Mouse (Mus musculus) gastrocnemius, postnatal 25 days (tissue): ENCODE measurements around the gene Nudt1. TPM values are rescaled to one million over a fixed set of nuclear protein-coding genes. Genes with fewer than 3 reads are reported as not detected.

ENCODE experiments used
- DNase-seq: peaks from one replicate; pipeline ENCODE4 v3.0.0; 2022
- long read RNA-seq, 2 experiments: library from polyadenylated mRNA; stranded (forward); transcript quantifications; one replicate each; pipeline ENCODE4 v2.0.0; 2021
- total RNA-seq, 2 experiments: library from RNA; stranded (reverse); gene quantifications; 1 replicate in 1 of 2; 2 replicates in 1 of 2; pipeline ENCODE4 v1.2.3; 2021

Gene Nudt1
- 1 to 10 TPM; 5.3 to 6.5 TPM for total RNA-seq
- long read RNA-seq, experiment 1, transcript Nudt1-202 (4 exons, 952 nt): major isoform, 5 of 15 reads
- long read RNA-seq, experiment 1, transcript Nudt1-201 (5 exons, 954 nt): major isoform, 5 of 15 reads
- long read RNA-seq, experiment 1, partial matches to known transcripts: 1 of 15 reads
- long read RNA-seq, experiment 1, other reads (novel, unspliced or antisense): 3 of 15 reads
- long read RNA-seq, experiment 2, partial matches to known transcripts: 2 of 8 reads
- long read RNA-seq, experiment 2, other reads (novel, unspliced or antisense): 1 of 8 reads

DNA sequence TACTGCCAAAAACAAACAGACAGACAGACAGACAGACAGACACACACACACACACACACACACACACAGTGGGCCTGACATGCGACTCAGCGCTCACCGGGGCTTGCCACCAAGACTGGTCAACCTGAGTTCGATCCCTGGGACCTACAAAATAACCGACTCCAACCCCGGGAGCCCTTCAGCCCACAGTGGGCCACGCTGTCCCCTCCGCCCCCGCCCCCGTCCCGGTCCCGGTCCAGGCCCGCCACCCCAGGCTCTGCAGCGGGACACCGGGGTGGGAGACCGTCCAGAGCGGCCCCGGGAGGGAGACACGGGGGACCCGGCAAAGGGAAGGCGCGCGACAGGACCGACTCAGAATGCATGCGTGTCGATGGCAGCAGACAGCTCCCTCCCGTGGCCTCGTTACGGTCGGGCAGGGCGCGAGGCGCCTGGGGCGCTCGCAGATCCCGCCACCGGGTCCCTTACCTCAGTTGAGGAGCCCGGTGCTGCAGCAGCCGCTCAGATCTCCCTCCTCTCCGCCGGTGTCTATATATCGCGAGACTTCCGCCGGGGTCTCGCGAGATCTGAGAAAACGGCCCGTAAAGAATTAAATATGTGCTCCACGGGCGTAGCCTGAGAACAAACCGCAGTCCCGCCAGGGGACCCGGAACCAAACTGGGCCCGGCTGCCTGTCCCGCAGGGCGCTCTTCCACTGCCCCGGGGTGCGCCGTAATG lies at the start of gene Nudt1, which contains the start of gene Mad1l1:
Nudt1 (plus strand) TSS at position 615 of the 714 bp plus-strand sequence.
Mad1l1 (minus strand) TSS at position 511 of the 714 bp plus-strand sequence.
- DNase-seq: peak; percentile 93

DNA sequence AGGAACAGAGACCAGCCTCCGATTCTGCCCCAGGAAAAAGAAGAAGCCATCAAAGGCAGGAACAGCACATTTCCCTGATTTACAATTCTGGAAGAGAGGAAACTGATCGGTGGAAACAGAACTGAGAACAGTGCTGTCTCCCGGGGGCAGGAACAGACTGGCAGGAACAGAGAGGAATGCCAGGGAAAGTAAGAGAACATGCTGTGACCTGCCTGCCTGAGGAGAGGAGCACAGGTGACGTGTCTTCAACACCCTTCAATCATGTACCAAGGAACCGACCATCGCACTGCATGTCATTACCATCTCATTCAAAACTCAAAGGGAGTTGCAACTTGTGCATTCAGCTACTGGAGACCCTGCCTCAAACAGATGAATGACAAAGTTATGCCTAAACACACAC lies 44.7 kb upstream of the Nudt1 start:
- no peak for DNase-seq

GRCm38 (mm10) chr5:140280205-140280604 lies 41.3 kb upstream of the Nudt1 start:
- DNase-seq: no peak

DNA sequence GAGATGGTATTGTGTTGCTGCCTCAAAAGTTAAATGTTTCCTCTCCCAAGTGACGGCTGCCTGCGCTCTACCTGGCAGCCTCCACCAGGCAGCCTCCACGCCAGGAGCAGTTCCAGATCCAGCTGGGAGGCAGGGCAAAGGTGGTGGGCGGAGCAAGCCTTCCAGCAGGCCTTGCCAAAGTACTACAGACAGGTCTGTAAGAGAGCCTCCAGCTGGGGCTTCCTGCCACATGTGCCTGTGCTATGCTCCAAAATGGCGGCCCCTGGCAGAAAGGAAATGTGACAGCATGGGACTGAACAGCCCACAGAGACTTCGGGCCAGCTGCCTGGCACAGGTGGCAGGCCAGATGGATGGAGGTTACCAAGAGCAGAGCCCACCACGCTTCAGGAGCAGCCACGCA lies 39.1 kb upstream of the Nudt1 start:
- peak; percentile 23 for DNase-seq

GRCm38 (mm10) chr5:140282900-140283299 lies 38.6 kb upstream of the Nudt1 start:
- no peak for DNase-seq

- DNase-seq: no peak
Measured at GRCm38 (mm10) chr5:140284011-140284410, 37.4 kb upstream of the Nudt1 start.

DNA sequence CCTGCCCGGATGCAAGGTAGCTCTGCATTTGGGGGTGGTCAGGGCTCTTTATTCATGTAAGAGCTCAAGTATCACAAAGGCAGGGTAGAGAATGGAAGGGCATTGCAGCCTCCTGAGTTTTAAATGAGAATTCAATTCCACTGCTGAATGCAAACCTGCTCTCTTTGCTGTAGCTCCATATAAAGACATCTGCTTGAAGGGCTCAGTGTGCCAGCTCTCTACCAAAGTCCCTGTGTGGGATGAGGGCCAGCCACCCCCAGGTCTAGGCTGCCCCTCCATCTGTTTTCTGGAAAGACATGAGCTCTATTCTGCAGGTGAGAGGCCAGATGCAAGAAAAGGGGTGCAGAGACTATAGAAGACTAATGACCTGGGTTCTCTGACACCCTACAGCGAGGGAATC lies 36.7 kb upstream of the Nudt1 start:
- no peak for DNase-seq

GRCm38 (mm10) chr5:140288287-140288686 lies 33.2 kb upstream of the Nudt1 start:
- DNase-seq: no peak

DNA sequence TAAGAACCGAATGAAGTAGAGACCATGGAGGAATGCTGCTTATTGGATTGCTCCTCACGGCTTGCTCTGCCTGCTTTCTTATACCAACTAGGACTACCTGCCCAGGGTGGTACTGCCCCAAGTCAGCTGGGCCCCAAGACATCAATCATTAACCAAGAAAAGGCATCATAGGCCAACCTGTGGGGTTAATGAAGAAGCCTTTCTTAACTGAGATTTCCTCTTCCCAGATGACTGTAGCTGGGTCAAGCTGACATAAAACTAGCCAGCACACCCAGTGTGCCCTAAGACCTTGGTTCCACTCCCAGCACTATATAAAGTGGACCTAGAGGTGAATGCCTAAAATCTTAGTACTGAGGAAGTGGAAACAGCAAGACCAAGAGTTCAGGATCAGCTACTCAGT lies 32.3 kb upstream of the Nudt1 start:
- DNase-seq: no peak

DNA sequence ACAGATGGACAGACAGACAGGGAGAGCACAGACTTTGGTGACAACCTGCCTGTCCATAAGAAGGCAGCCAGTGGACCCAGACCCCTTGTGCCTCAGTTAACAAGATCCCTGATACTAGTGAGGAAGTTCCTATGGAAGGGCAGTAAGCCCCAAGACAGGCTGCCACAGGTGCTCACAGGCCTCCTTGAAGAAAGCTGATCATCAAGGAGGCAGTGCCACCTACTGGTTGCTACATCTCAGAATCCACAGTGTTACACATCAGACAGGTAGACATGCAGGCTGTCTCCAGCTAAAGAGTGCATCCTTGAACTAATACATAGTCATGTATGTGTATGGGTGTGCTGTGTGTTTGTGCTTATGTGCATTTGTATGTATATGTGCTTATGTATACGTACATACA lies 29.3 kb upstream of the Nudt1 start:
- DNase-seq: peak; percentile 37

GRCm38 (mm10) chr5:140298291-140298690 lies 23.2 kb upstream of the Nudt1 start:
- DNase-seq: no peak

DNA sequence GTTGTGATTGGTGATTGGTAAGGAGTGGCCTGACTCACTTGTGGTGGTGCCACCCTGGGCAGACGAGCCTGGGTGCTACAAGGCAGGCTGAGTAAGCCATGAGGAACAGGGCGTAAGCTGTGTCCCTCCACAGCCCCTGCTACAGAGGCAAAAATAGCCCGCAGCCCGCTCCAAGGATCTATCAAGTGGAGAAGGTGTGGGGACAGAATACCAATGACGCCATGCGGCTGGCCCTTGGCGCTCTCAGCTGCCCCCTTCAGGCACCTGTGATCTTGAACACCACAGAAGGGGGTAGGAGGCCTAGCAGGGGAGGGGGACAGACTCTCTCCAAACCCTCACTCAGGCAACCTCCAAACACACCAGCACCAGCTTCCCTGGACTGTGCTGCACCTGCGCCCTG lies 15.4 kb upstream of the Nudt1 start:
- DNase-seq: peak; percentile 12

GRCm38 (mm10) chr5:140307602-140308001 lies 13.9 kb upstream of the Nudt1 start:
- no peak for DNase-seq

DNA sequence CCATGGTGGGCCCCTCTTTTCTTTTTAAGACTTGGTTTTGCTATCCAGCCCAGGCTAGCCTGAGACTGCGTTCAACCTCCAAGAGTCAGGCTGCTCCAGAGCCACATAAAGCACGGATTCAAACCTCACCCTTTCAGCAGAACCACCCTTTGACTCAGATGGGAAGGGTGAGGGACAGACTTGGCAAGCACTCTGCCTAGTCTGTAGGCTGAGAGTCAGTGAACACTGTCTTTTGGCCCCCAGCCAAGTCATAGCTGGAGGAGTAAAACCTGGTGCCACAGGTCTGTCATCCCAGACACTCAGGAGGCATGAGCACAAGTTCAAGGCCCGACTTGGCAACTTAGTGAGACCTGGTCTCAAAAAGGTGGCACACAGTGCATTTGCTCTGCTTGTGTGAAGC lies 4.7 kb upstream of the Nudt1 start:
- DNase-seq: no peak

- no peak for DNase-seq
Measured at GRCm38 (mm10) chr5:140321756-140322575, 510 bp downstream of the Nudt1 start.

- DNase-seq: no peak
Measured at GRCm38 (mm10) chr5:140324058-140324457, 2.6 kb downstream of the Nudt1 start.

DNA sequence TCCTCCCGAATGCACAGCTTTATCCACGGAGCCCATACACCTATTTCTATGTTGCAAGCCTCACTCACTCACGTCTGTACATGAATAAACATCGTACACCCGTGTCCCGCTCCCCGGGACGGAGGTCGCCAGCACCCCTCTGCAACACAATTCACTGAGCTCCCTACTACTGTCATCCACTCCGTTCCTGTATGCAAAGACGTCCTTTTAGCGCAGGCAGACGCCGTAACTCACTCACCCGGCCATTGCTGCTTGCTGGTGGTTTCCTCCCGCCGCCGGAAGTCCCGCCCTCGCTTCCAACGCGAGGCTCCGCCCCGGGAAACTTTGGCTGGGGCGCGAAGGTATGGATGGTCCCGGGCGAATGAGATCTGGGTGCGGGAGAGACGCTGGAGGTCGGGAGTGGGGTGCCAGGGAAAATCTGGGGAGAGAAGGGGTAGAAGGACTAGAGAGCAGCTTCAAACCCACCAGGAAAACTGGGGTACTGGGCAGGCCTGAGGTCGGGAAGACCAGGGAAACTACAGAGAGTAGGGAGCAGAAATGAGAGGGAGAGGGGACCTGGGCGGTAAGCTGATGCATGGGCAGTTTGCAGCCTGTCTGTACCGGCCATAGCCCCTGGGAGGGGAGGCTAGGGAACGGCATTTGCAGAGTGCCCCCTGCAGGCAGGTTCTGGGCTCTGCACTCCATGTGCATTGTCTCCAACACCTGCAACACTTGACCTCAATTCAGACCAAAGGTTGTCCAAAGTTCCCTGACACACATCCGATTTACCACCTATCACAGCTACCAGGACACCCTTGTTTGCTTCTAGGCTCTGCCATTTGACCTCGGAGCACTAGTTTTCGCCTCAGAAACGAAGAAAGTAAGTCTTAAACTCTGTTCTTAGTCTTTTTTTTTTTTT lies 10.4 kb downstream of the Nudt1 start, which contains the start of gene Mrm2:
Mrm2 (minus strand) TSS at position 284 of the 898 bp plus-strand sequence.
- DNase-seq: peak; percentile 75

DNA sequence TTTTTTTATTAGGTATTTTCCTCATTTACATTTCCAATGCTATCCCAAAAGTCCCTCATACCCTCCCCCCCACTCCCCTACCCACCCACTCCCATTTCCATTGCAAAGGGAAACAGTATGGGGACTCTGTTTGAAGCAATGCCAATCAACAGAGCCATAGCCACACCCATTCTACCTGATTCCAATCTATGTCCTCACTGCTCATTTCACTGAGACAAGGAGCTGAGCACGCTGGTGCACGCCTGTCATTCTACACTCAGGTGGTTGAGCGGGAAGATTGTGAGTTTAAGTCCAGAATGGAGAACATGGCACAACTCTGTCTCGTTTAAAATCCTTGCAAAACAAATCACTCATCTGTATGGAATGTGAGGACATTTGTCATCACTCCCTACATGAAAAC lies 11.1 kb downstream of the Nudt1 start:
- no peak for DNase-seq

DNA sequence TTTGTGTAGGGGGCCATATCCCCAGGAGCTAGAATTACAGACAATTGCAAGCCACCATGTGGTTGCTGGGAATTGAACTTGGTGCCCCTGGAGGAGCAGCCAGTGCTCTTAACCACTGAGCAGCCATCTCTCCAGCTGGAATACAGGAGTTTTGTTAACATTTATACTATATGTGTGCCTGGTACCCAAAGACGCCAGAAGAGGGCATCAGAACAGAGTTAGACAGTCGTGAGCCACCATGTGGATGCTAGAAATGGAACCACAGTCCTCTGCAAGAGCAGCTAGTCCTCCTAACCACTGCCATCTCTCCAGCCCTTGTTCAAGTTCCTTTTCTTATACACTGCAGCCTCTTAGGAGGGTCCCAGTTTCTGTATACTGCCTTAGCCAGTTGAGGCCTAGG lies 12.2 kb downstream of the Nudt1 start:
- no peak for DNase-seq

GRCm38 (mm10) chr5:140336680-140337079 lies 15.2 kb downstream of the Nudt1 start:
- DNase-seq: no peak

DNA sequence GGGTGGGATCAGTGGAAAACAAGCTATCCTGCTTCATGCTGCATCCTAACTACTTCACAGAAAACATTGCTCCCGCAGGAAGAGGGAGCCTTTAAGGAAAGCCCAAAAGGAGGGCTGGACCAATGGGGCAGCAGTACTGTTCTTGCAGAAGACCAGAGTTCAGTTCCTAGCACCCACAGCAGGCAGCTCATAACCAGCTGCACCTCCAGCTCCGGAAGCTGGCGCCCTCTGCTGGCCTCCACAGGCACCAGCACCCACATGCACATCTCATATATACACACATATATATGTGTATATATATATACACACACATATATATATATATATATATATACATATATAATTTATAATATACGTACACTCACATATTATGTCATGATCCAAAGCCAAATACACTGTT lies 17.3 kb downstream of the Nudt1 start:
- no peak for DNase-seq

GRCm38 (mm10) chr5:140339836-140340235 lies 18.4 kb downstream of the Nudt1 start:
- DNase-seq: no peak
